In the genomic region with DNA sequence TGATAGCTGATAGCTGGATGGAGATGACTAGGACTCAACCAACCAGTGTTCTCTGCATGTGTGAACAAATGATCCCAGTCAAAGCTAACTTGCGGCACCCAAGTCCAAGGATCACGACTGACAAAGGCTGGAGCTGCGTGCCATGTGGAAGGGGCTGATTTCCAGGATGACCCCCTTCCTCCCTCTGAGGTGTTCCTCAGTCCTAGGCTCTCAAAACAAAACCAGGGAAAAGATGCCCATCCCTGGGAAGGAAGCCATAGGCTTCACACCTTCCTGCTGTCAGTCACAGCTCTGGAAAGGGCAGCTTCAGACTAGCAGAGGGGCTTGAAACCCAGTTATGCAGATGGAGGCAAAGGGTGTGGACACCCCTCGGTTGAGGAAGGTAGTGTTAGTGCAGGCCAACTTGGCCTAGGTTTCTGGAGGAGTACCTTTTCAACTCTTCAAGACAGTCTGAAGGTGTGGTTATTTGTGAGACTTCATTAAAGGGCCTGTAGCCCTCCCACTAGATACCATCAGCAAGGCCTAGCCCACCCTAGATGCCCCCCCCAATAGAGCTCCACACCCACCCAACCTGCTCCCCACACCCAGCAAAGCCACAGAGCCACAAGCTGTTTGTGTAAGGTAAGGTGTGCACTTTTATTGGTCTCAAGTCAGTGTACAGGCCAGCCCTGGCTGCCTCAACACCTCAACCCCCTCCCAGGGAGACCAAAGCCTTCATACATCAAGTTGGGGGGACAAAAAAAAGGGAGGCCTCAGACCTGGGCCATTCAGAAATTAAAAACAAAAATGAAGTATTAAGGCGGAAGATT, we compare ENCODE assay signal across 8 mouse cellular contexts. TPM values are rescaled to one million over a fixed set of nuclear protein-coding genes. Genes with fewer than 3 reads are reported as not detected.
A peak's percentile ranks its signal among the peaks of the same experiment; 100 is the strongest.
DNase-seq lines count a peak whose midpoint lies in the region; ATAC-seq and TF ChIP-seq lines count a peak whose summit lies in the region.

No protein-coding gene starts in this region.

- no peaks in the 10 kb centered on the region for H3K27me3 ChIP-seq in heart, embryonic 13.5 days (replicated peaks)
- peaks cover 8% of the 10 kb centered on the region; the same call in 1 of the 2 replicates for H3K27me3 ChIP-seq in midbrain, embryonic 10.5 days (ENCODE audit: low read depth, poor library complexity, severe bottlenecking)

- no peaks in the 10 kb centered on the region for H3K9me3 ChIP-seq in ES-E14 (ENCODE audit: control insufficient read depth, insufficient read depth, low read depth, low read length)
- H3K9me3 ChIP-seq in heart, embryonic 13.5 days = no peaks in the 10 kb centered on the region
- no peaks in the 10 kb centered on the region for H3K9me3 ChIP-seq in midbrain, embryonic 10.5 days (replicated peaks)

- H3K27ac ChIP-seq in ES-E14 (ENCODE audit: insufficient read depth, low read depth, low read length, poor library complexity, severe bottlenecking) = 0 out of 2 replicates have a peak overlapping the region, but pooled peaks have one; percentile 33
- H3K27ac ChIP-seq in heart, embryonic 13.5 days (replicated peaks) = peak overlapping the region; percentile 70
- no peak overlapping the region for H3K27ac ChIP-seq in midbrain, embryonic 10.5 days (replicated peaks)

- in situ Hi-C loops in ES-E14 (cut with MboI; ENCODE audit: low sequenced_read_pairs in 2 of 2, unreplicated experiment in 2 of 2) = no loop called here

- 38% methylated on average over 5 of the region's 5 CpGs for WGBS in heart, embryonic 13.5 days
- WGBS in midbrain, embryonic 10.5 days = 59% methylated on average over 5 of the region's 5 CpGs

- DNase-seq in cerebellum, adult 9-11 months = peak; percentile 34
- no peak for DNase-seq in cerebellum, postnatal 4 days (ENCODE audit: low spot score in 2 of 2)
- DNase-seq in ES-E14 (ENCODE audit: low read depth, low spot score) = no peak
- no peak for DNase-seq in midbrain, embryonic 10.5 days (ENCODE audit: low spot score)
- no peak for DNase-seq in left cerebral cortex, adult 8-10 months (ENCODE audit: low spot score in 2 of 2)
- no peak for DNase-seq in right cerebral cortex, postnatal 36 days (ENCODE audit: low spot score in 2 of 2)
- DNase-seq in T-cell, adult 2 months (ENCODE audit: low spot score) = no peak

- no peak overlapping the region for H3K9ac ChIP-seq in ES-E14 (ENCODE audit: insufficient read depth, low read depth, low read length, poor library complexity, severe bottlenecking)
- H3K9ac ChIP-seq in heart, embryonic 13.5 days = peak overlapping the region; percentile 78

- no peak overlapping the region for H3K4me3 ChIP-seq in ES-E14 (ENCODE audit: insufficient read depth in 1 of 2, low read depth in 1 of 2, low read length in 2 of 2, poor library complexity in 1 of 2, severe bottlenecking in 1 of 2)
- H3K4me3 ChIP-seq in heart, embryonic 13.5 days = peak overlapping the region; percentile 23
- peak overlapping the region; percentile 14; the same call in 1 of the 2 replicates for H3K4me3 ChIP-seq in midbrain, embryonic 10.5 days

- H3K4me1 ChIP-seq in ES-E14 (ENCODE audit: control insufficient read depth in 2 of 2, insufficient read depth in 2 of 2, low read length in 2 of 2, poor library complexity in 1 of 2) = peaks cover 0 to 24% of the 10 kb centered on the region in 2 experiments; a peak in 1 of 4 replicates
- H3K4me1 ChIP-seq in heart, embryonic 13.5 days = peaks cover 33% of the 10 kb centered on the region
- H3K4me1 ChIP-seq in midbrain, embryonic 10.5 days = peaks cover 25% of the 10 kb centered on the region

- peaks cover 44% of the 10 kb centered on the region for H3K36me3 ChIP-seq in ES-E14 (ENCODE audit: control insufficient read depth, insufficient read depth, low read length, poor library complexity, severe bottlenecking)
- peaks cover 70% of the 10 kb centered on the region for H3K36me3 ChIP-seq in heart, embryonic 13.5 days
- H3K36me3 ChIP-seq in midbrain, embryonic 10.5 days = peaks cover 78% of the 10 kb centered on the region

- ATAC-seq in heart, embryonic 13.5 days (ENCODE audit: extremely low read depth, insufficient number of reproducible peaks, low FRiP score, low TSS enrichment) = no peak

- peak overlapping the region; percentile 90 for H3K4me2 ChIP-seq in heart, embryonic 13.5 days

TF ChIP-seq in ES-E14, 5 proteins besides CTCF, POLR2A, EP300 and RAD21:
- peak; percentile 50; the same call in 1 of the 2 replicates for TF ChIP-seq HCFC1 (IDR thresholded peaks at IDR 0.05; ENCODE audit: borderline replicate concordance, insufficient read depth, low read length)
- no peak for TF ChIP-seq ZC3H11A (IDR thresholded peaks at IDR 0.05; ENCODE audit: borderline replicate concordance, low read depth, low read length)
TF ChIP-seq in ES-E14: peak in this region for 1.

RNA-seq across cellular contexts. Expression of a gene that starts 3.8 kb away (rescaled TPM):
- 3,755 and 4,692 TPM in 2 replicates for total RNA-seq in ES-E14 (2012; rRNA removed)
- polyA plus RNA-seq in heart, embryonic 13.5 days (2015; fragmentation: Nextera tagmentation; extraction: Ambion mirVana) = 6,383 and 6,386 TPM in 2 replicates
- 12,690 and 13,877 TPM in 2 replicates for polyA plus RNA-seq in midbrain, embryonic 10.5 days (2016; fragmentation: Nextera tagmentation; extraction: Ambion mirVana)
- 1,000 to 10,000 TPM; 2,552 to 2,721 (median 2,651) TPM for total RNA-seq in left cerebral cortex, adult 8-10 months (2022)

RNA-seq across cellular contexts. Expression of a gene that starts 7.5 kb away (rescaled TPM):
- 20.1 and 27.1 TPM in 2 replicates for total RNA-seq in ES-E14 (2012; rRNA removed)
- polyA plus RNA-seq in heart, embryonic 13.5 days (2015; fragmentation: Nextera tagmentation; extraction: Ambion mirVana) = 8.7 and 9.5 TPM in 2 replicates
- polyA plus RNA-seq in midbrain, embryonic 10.5 days (2016; fragmentation: Nextera tagmentation; extraction: Ambion mirVana) = 23.4 and 24.6 TPM in 2 replicates
- total RNA-seq in left cerebral cortex, adult 8-10 months (2022) = 10 to 100 TPM; 28.8 to 30.9 (median 29.6) TPM

RNA-seq across cellular contexts. Expression of a gene that starts 57.4 kb away (rescaled TPM):
- 161 and 310 TPM in 2 replicates for total RNA-seq in ES-E14 (2012; rRNA removed)
- polyA plus RNA-seq in heart, embryonic 13.5 days (2015; fragmentation: Nextera tagmentation; extraction: Ambion mirVana) = 135 and 155 TPM in 2 replicates
- 675 and 709 TPM in 2 replicates for polyA plus RNA-seq in midbrain, embryonic 10.5 days (2016; fragmentation: Nextera tagmentation; extraction: Ambion mirVana)
- total RNA-seq in left cerebral cortex, adult 8-10 months (2022) = 100 to 1,000 TPM; 218 to 276 (median 259) TPM

Comparison
In these comparisons a context has a peak if more than half of its experiments do, and no peak if none do; other contexts are left out.
1. H3K4me3 ChIP-seq: peak in heart, embryonic 13.5 days (single experiment) and midbrain, embryonic 10.5 days (single experiment); none in ES-E14 (0 of 2).